Comparison of ENCODE assay signal across 8 mouse cellular contexts in genomic region chr9:120591490-120591889, GRCm38 (mm10). TPM values are rescaled to one million over a fixed set of nuclear protein-coding genes. Genes with fewer than 3 reads are reported as not detected.
A peak's percentile ranks its signal among the peaks of the same experiment; 100 is the strongest.
DNase-seq lines count a peak whose midpoint lies in the region; ATAC-seq and TF ChIP-seq lines count a peak whose summit lies in the region.

No protein-coding gene starts in this region.

- no peaks in the 10 kb centered on the region for H3K27me3 ChIP-seq in forebrain, embryonic 14.5 days (replicated peaks; ENCODE audit: control insufficient read depth, insufficient read depth, low read length)
- no peaks in the 10 kb centered on the region for H3K27me3 ChIP-seq in liver, postnatal 0 days (ENCODE audit: insufficient read depth, low read length)

- H3K27ac ChIP-seq in forebrain, embryonic 14.5 days (ENCODE audit: low read depth, low read length), result no peak overlapping the region
- no peak overlapping the region for H3K27ac ChIP-seq in liver, postnatal 0 days (ENCODE audit: low read depth)

- H3K4me2 ChIP-seq in forebrain, embryonic 14.5 days (ENCODE audit: low read length), result no peak overlapping the region
- no peak overlapping the region for H3K4me2 ChIP-seq in liver, postnatal 0 days (ENCODE audit: low read depth, low read length)

- TF ChIP-seq CTCF in liver, postnatal 0 days (IDR thresholded peaks at IDR 0.05; ENCODE audit: low read depth), result peak; percentile 87

- WGBS in forebrain, embryonic 14.5 days, result under 1% methylated on average over 9 of the region's 9 CpGs
- 2% methylated on average over 9 of the region's 9 CpGs for WGBS in liver, postnatal 0 days (ENCODE audit: insufficient replicate concordance)

- H3K9me3 ChIP-seq in forebrain, embryonic 14.5 days (replicated peaks; ENCODE audit: control insufficient read depth, low read length), result no peaks in the 10 kb centered on the region
- H3K9me3 ChIP-seq in liver, postnatal 0 days (ENCODE audit: low read length), result no peaks in the 10 kb centered on the region

- ATAC-seq in forebrain, embryonic 14.5 days, result no peak
- 0 out of 2 replicates have a peak, but pooled peaks have one; percentile 19 for ATAC-seq in liver, postnatal 0 days

- DNase-seq in adrenal gland, adult (ENCODE audit: inconsistent age in 2 of 2, low spot score in 1 of 2), result peak; percentile 54 to 90
- DNase-seq in adrenal gland, adult 8-10 months, result no peak
- peak; percentile 76 for DNase-seq in 416B (ENCODE audit: low read depth)
- DNase-seq in adrenal gland, postnatal 25 days, result peak; percentile 71
- peak; percentile 79 for DNase-seq in forebrain, embryonic 14.5 days (ENCODE audit: low spot score)
- DNase-seq in kidney, adult 8-10 months, result peak; percentile 57 to 84
- DNase-seq in liver, postnatal 0 days, result peak; percentile 85
- peak; percentile 59 for DNase-seq in right cerebral cortex, postnatal 25 days

- no peaks in the 10 kb centered on the region for H3K36me3 ChIP-seq in forebrain, embryonic 14.5 days (ENCODE audit: control insufficient read depth, insufficient read depth, low read length)
- no peaks in the 10 kb centered on the region for H3K36me3 ChIP-seq in liver, postnatal 0 days (replicated peaks; ENCODE audit: insufficient read depth, low read length)

- no peak overlapping the region for H3K4me3 ChIP-seq in forebrain, embryonic 14.5 days (ENCODE audit: low read depth, low read length)
- no peak overlapping the region for H3K4me3 ChIP-seq in liver, postnatal 0 days (ENCODE audit: low read depth, low read length)

- no peak overlapping the region for H3K9ac ChIP-seq in forebrain, embryonic 14.5 days (ENCODE audit: low read length)
- H3K9ac ChIP-seq in liver, postnatal 0 days (replicated peaks), result no peak overlapping the region

- H3K4me1 ChIP-seq in forebrain, embryonic 14.5 days (ENCODE audit: control insufficient read depth, insufficient read depth, low read length), result peaks cover 7% of the 10 kb centered on the region; the same call in 1 of the 2 replicates
- no peaks in the 10 kb centered on the region for H3K4me1 ChIP-seq in liver, postnatal 0 days (ENCODE audit: insufficient read depth)

- no peak for TF ChIP-seq EP300 in liver, postnatal 0 days (IDR thresholded peaks at IDR 0.05; ENCODE audit: low read depth)

RNA-seq across cellular contexts. Expression of gene Rpl14, which starts 20.2 kb away (rescaled TPM):
- 100 to 1,000 TPM; 496 to 577 (median 521) TPM for total RNA-seq in adrenal gland, adult 8-10 months (2022)
- 492 and 528 TPM in 2 replicates for total RNA-seq in adrenal gland, postnatal 25 days (2021)
- polyA plus RNA-seq in forebrain, embryonic 14.5 days (2014; fragmentation: Nextera tagmentation; extraction: Ambion mirVana), result 510 and 595 TPM in 2 replicates
- polyA plus RNA-seq in liver, postnatal 0 days (2015; fragmentation: Nextera tagmentation; extraction: Ambion mirVana), result 422 and 441 TPM in 2 replicates

RNA-seq across cellular contexts. Expression of gene Entpd3, which starts 51.9 kb away (rescaled TPM):
- total RNA-seq in adrenal gland, adult 8-10 months (2022), result 1 to 10 TPM in 2 of 4 experiments, under 1 TPM in 2; 0.15 to 4.7 (median 1.6) TPM
- total RNA-seq in adrenal gland, postnatal 25 days (2021), result 1.8 and 2.3 TPM in 2 replicates
- 1.1 and 1.5 TPM in 2 replicates for polyA plus RNA-seq in forebrain, embryonic 14.5 days (2014; fragmentation: Nextera tagmentation; extraction: Ambion mirVana)
- polyA plus RNA-seq in liver, postnatal 0 days (2015; fragmentation: Nextera tagmentation; extraction: Ambion mirVana), result 0.05 TPM in 1 of 2 replicates, not detected in the other
